ENCODE assay signal across 9 mouse cellular contexts in genomic region chr12:3560596-3560995, GRCm38 (mm10). TPM values are rescaled to one million over a fixed set of nuclear protein-coding genes. Genes with fewer than 3 reads are reported as not detected.
DNase-seq lines count a peak whose midpoint lies in the region; ATAC-seq and TF ChIP-seq lines count a peak whose summit lies in the region.
"Had no signal": no experiment of that assay in that cellular context is flagged by ENCODE, and none has a peak within 500 bp of the region (broad histone marks: within the 10 kb centered on the region; RNA-seq: fewer than 3 reads in every experiment).

No protein-coding gene starts in this region.

- no peak overlapping the region for H3K27ac ChIP-seq in lung, embryonic 14.5 days (ENCODE audit: low read depth)
- H3K27ac ChIP-seq: embryonic facial prominence, embryonic 15.5 days had no signal

- peak; percentile 72 for DNase-seq in layer of hippocampus, adult 11-12 months (ENCODE audit: low spot score)
- no peak for DNase-seq in layer of hippocampus, adult 9-10 months (ENCODE audit: low spot score)
- DNase-seq in T-cell, adult 2 months (ENCODE audit: low spot score): peak; percentile 85
- DNase-seq in frontal cortex, adult 2 months (ENCODE audit: extremely low spot score in 1 of 2, low spot score in 1 of 2): peak; percentile 58 to 81
- peak; percentile 75 for DNase-seq in kidney, postnatal 10 days
- DNase-seq in lung, embryonic 14.5 days: peak; percentile 76
- peak; percentile 57 for DNase-seq in right cerebral cortex, postnatal 4 days

- ATAC-seq in lung, embryonic 14.5 days (ENCODE audit: insufficient read depth): 0 out of 2 replicates have a peak, but pooled peaks have one; percentile 31
- ATAC-seq in erythroblast, adult 5-6 weeks (replicated peaks; ENCODE audit: low FRiP score, poor library complexity, severe bottlenecking): no peak

- H3K4me1 ChIP-seq in lung, embryonic 14.5 days (ENCODE audit: insufficient read depth): no peaks in the 10 kb centered on the region
- H3K4me1 ChIP-seq: embryonic facial prominence, embryonic 15.5 days had no signal

- no peaks in the 10 kb centered on the region for H3K9me3 ChIP-seq in lung, embryonic 14.5 days (ENCODE audit: low read depth, low read length)
- H3K9me3 ChIP-seq: embryonic facial prominence, embryonic 15.5 days had no signal

- no peaks in the 10 kb centered on the region for H3K27me3 ChIP-seq in lung, embryonic 14.5 days (ENCODE audit: insufficient read depth, low read length)
- H3K27me3 ChIP-seq: embryonic facial prominence, embryonic 15.5 days had no signal

- TF ChIP-seq CTCF in lung, embryonic 14.5 days (IDR thresholded peaks at IDR 0.05; ENCODE audit: low read depth): peak; percentile 62

- H3K4me2 ChIP-seq in lung, embryonic 14.5 days: no peak overlapping the region
- H3K4me2 ChIP-seq: embryonic facial prominence, embryonic 15.5 days had no signal

- no peak overlapping the region for H3K4me3 ChIP-seq in lung, embryonic 14.5 days (ENCODE audit: low read depth, low read length)
- H3K4me3 ChIP-seq: embryonic facial prominence, embryonic 15.5 days had no signal

- no peaks in the 10 kb centered on the region for H3K36me3 ChIP-seq in lung, embryonic 14.5 days (ENCODE audit: insufficient read depth)
- H3K36me3 ChIP-seq: embryonic facial prominence, embryonic 15.5 days had no signal

- 26% methylated on average over 1 of the region's 1 CpGs for whole genome bisulfite sequencing in lung, embryonic 14.5 days

- H3K9ac ChIP-seq in lung, embryonic 14.5 days: no peak overlapping the region
- H3K9ac ChIP-seq: embryonic facial prominence, embryonic 15.5 days had no signal

RNA-seq across cellular contexts. Expression of gene Dtnb, which starts 11.6 kb away (rescaled TPM):
- polyA plus RNA-seq in frontal cortex, adult 2 months (2012; rRNA removed): 125 and 137 TPM in 2 replicates
- 36.5 and 41.1 TPM in 2 replicates for polyA plus RNA-seq in lung, embryonic 14.5 days (2014; fragmentation: Nextera tagmentation; extraction: Ambion mirVana)
- total RNA-seq in erythroblast, adult 5-6 weeks (2015; ENCODE audit: low replicate concordance): 7.5 and 14.8 TPM in 2 replicates
- total RNA-seq in erythroblast, adult 5-6 weeks (2017; ENCODE audit: low replicate concordance): 8.3 and 19.0 TPM in 2 replicates
